In genomic region chr19:24428011-24428410, GRCm38 (mm10) we compare ENCODE assay signal across 25 mouse cellular contexts.
"Had no signal": no experiment of that assay in that cellular context is flagged by ENCODE, and none has a peak within 500 bp of the region (broad histone marks: within the 10 kb centered on the region; RNA-seq: fewer than 3 reads in every experiment).

No protein-coding gene starts in this region.

- H3K4me1 ChIP-seq: hindbrain, embryonic 10.5 days; hindbrain, embryonic 12.5 days; intestine, embryonic 15.5 days; limb, embryonic 10.5 days; liver, embryonic 13.5 days had no signal

- H3K4me3 ChIP-seq: gastrocnemius, adult 2 months; heart, adult 2 months; heart, embryonic 13.5 days; heart, embryonic 15.5 days; hindbrain, embryonic 10.5 days; hindbrain, embryonic 12.5 days; intestine, embryonic 15.5 days; layer of hippocampus, adult 2 months; left cerebral cortex, adult 2 months; limb, embryonic 10.5 days; limb, embryonic 12.5 days; liver, embryonic 13.5 days; liver, embryonic 15.5 days had no signal

- ATAC-seq: hindbrain, embryonic 16.5 days; inflammation-experienced regulatory T-cells, adult 6 months had no signal

- H3K9me3 ChIP-seq: heart, embryonic 13.5 days; heart, embryonic 15.5 days; hindbrain, embryonic 10.5 days; hindbrain, embryonic 12.5 days; intestine, embryonic 15.5 days; limb, embryonic 10.5 days; limb, embryonic 12.5 days; liver, embryonic 13.5 days; liver, embryonic 15.5 days had no signal

- H3K36me3 ChIP-seq: heart, embryonic 13.5 days; heart, embryonic 15.5 days; hindbrain, embryonic 10.5 days; hindbrain, embryonic 12.5 days; intestine, embryonic 15.5 days; limb, embryonic 10.5 days; limb, embryonic 12.5 days; liver, embryonic 13.5 days; liver, embryonic 15.5 days had no signal

- H3K27me3 ChIP-seq: heart, embryonic 13.5 days; heart, embryonic 15.5 days; hindbrain, embryonic 12.5 days; intestine, embryonic 15.5 days; limb, embryonic 12.5 days; liver, embryonic 13.5 days; liver, embryonic 15.5 days had no signal

- DNase-seq: gastrocnemius, adult 2 months; gastrocnemius, postnatal 10 days; gastrocnemius, postnatal 25 days; heart, adult 2 months; heart, postnatal 14 days; heart, postnatal 4 days; kidney, adult 18-20 months; kidney, adult 8-10 months; kidney, postnatal 10 days; kidney, postnatal 25 days; kidney, postnatal 4 days; liver; liver, embryonic 13.5 days had no signal
